Mouse (Mus musculus) testis, adult 2 months (tissue): ENCODE data around the gene Cpxm2. TPM values are rescaled to one million over a fixed set of nuclear protein-coding genes. Genes with fewer than 3 reads are reported as not detected.

Experiments
- H3K27ac ChIP-seq: fragments of 200-500 bp; 2 replicates; pipeline ENCODE4 v1.5.1; 2012; ENCODE audit warnings: low read depth, low read length; ENCODE audit not compliant: control insufficient read depth, insufficient read depth
- H3K27me3 ChIP-seq: fragments of 200-500 bp; 2 replicates; pipeline ENCODE4 v1.6.1; 2012; ENCODE audit warnings: mild to moderate bottlenecking, low read length, moderate library complexity; ENCODE audit not compliant: control insufficient read depth, insufficient read depth
- H3K36me3 ChIP-seq: fragments of 200-500 bp; 2 replicates; pipeline ENCODE4 v1.6.1; 2012; ENCODE audit warnings: mild to moderate bottlenecking, low read length; ENCODE audit not compliant: control insufficient read depth, insufficient read depth
- H3K4me1 ChIP-seq: fragments of 200-500 bp; 2 replicates; pipeline ENCODE4 v1.6.1; 2012; ENCODE audit warnings: low read length; ENCODE audit not compliant: control insufficient read depth, insufficient read depth
- H3K4me3 ChIP-seq: fragments of 200-500 bp; 2 replicates; pipeline ENCODE4 v1.5.1; 2012; ENCODE audit warnings: low read depth, mild to moderate bottlenecking, low read length, moderate library complexity, mixed read lengths; ENCODE audit not compliant: control insufficient read depth
- CTCF ChIP-seq: fragments of 200-500 bp; IDR thresholded peaks from 2 replicates; pipeline ENCODE4 v1.5.1; 2012; ENCODE audit warnings: low read depth, mild to moderate bottlenecking, inconsistent platforms, low read length, moderate library complexity; ENCODE audit not compliant: control insufficient read depth, insufficient read depth, insufficient replicate concordance
- POLR2A ChIP-seq: fragments of 200-500 bp; IDR thresholded peaks from 2 replicates; pipeline ENCODE4 v1.6.1; 2012; ENCODE audit warnings: low read depth, mild to moderate bottlenecking, inconsistent platforms, low read length, moderate library complexity; ENCODE audit not compliant: control insufficient read depth
- polyA plus RNA-seq: library from polyadenylated mRNA; depleted of rRNA; stranded (reverse); fragments of >200 nt; gene quantifications from 2 replicates; pipeline ENCODE4 v1.2.3, GENCODE M21; 2012

Gene Cpxm2
- polyA plus RNA-seq, 1 experiment = 0.61 TPM

GRCm38 (mm10) chr7:132015933-132016332 is 138.6 kb downstream of the Cpxm2 start:
- Histone ChIP-seq H3K4me1 (no peaks in the 10 kb centered on the region), H3K27ac (no peak overlapping the region)

GRCm38 (mm10) chr7:132015193-132015592 is 139.3 kb downstream of the Cpxm2 start:
- Histone ChIP-seq H3K27me3 (no peaks in the 10 kb centered on the region), H3K36me3 (no peaks in the 10 kb centered on the region), H3K27ac (no peak overlapping the region), H3K4me1 (no peaks in the 10 kb centered on the region), H3K4me3 (no peak overlapping the region)
- TF ChIP-seq CTCF (no peak), POLR2A (no peak)

More at GRCm38 (mm10) chr7:132015933-132016332, 138.6 kb downstream of the Cpxm2 start:
- H3K4me3 ChIP-seq = no peak overlapping the region
- no peak for TF ChIP-seq POLR2A
- TF ChIP-seq CTCF = no peak
- H3K36me3 ChIP-seq = no peaks in the 10 kb centered on the region
- no peaks in the 10 kb centered on the region for H3K27me3 ChIP-seq

- Histone ChIP-seq H3K4me1 (no peaks in the 10 kb centered on the region), H3K27ac (no peak overlapping the region), H3K4me3 (no peak overlapping the region), H3K36me3 (no peaks in the 10 kb centered on the region), H3K27me3 (no peaks in the 10 kb centered on the region)
- TF ChIP-seq CTCF (no peak), POLR2A (no peak)
Observed at GRCm38 (mm10) chr7:132013970-132014369, 140.6 kb downstream of the Cpxm2 start.

- TF ChIP-seq CTCF (no peak), POLR2A (no peak)
- no peaks in the 10 kb centered on the region for H3K27me3 ChIP-seq
- no peaks in the 10 kb centered on the region for H3K4me1 ChIP-seq
- no peak overlapping the region for H3K27ac ChIP-seq
- no peak overlapping the region for H3K4me3 ChIP-seq
- H3K36me3 ChIP-seq = no peaks in the 10 kb centered on the region
Observed at GRCm38 (mm10) chr7:132012969-132013679, 141.4 kb downstream of the Cpxm2 start.

- no peaks in the 10 kb centered on the region for H3K4me1 ChIP-seq
- no peaks in the 10 kb centered on the region for H3K36me3 ChIP-seq
- no peak overlapping the region for H3K27ac ChIP-seq
- no peaks in the 10 kb centered on the region for H3K27me3 ChIP-seq
- TF ChIP-seq CTCF = no peak
- TF ChIP-seq POLR2A = no peak
- H3K4me3 ChIP-seq = no peak overlapping the region
Observed at GRCm38 (mm10) chr7:132009002-132009401, 145.5 kb downstream of the Cpxm2 start.

GRCm38 (mm10) chr7:132005996-132006696 is 148.4 kb downstream of the Cpxm2 start:
- TF ChIP-seq CTCF = no peak
- no peak for TF ChIP-seq POLR2A
- no peaks in the 10 kb centered on the region for H3K27me3 ChIP-seq
- no peaks in the 10 kb centered on the region for H3K36me3 ChIP-seq
- no peak overlapping the region for H3K4me3 ChIP-seq
- H3K4me1 ChIP-seq = no peaks in the 10 kb centered on the region
- H3K27ac ChIP-seq = no peak overlapping the region

GRCm38 (mm10) chr7:131992873-131993272 is 161.7 kb downstream of the Cpxm2 start:
- Histone ChIP-seq H3K4me3 (no peak overlapping the region), H3K36me3 (no peaks in the 10 kb centered on the region), H3K4me1 (no peaks in the 10 kb centered on the region), H3K27me3 (no peaks in the 10 kb centered on the region), H3K27ac (no peak overlapping the region)
- TF ChIP-seq CTCF = no peak
- no peak for TF ChIP-seq POLR2A
